Mouse (Mus musculus): ENCODE measurements around the gene Enthd1. TPM values are rescaled to one million over a fixed set of nuclear protein-coding genes. Genes with fewer than 3 reads are reported as not detected.
"Not testable (repeated sequence)": the region's sequence is repeated elsewhere in the genome, so short reads cannot be mapped to it uniquely, and the experiment has no call there.

The Enthd1 gene
- total and polyA plus RNA-seq, 2 experiments from 2014 or later, result not detected

GRCm38 (mm10) chr15:80592737-80593136, 27.8 kb upstream of the Enthd1 start:
- no peaks in the 10 kb centered on the region for H3K4me1 ChIP-seq (ENCODE audit: insufficient read depth, low read length)
- no peak for ATAC-seq (ENCODE audit: low FRiP score)
- no peak overlapping the region for H3K27ac ChIP-seq (ENCODE audit: low read depth, low read length)
- H3K9ac ChIP-seq (replicated peaks; ENCODE audit: low read length, poor library complexity, severe bottlenecking), result no peak overlapping the region
- H3K4me3 ChIP-seq (ENCODE audit: low read depth, low read length), result no peak overlapping the region
- 75% methylated on average over 6 of the region's 6 CpGs for WGBS
- no peak for TF ChIP-seq CTCF (IDR thresholded peaks at IDR 0.05)
- no peak for DNase-seq (ENCODE audit: low spot score)
- H3K4me2 ChIP-seq (ENCODE audit: low read depth, low read length, poor library complexity, severe bottlenecking), result no peak overlapping the region
- no peaks in the 10 kb centered on the region for H3K36me3 ChIP-seq (ENCODE audit: insufficient read depth, low read length)
- H3K9me3 ChIP-seq (ENCODE audit: low read length), result no peaks in the 10 kb centered on the region
- no peaks in the 10 kb centered on the region for H3K27me3 ChIP-seq (ENCODE audit: insufficient read depth, low read length)

GRCm38 (mm10) chr15:80590641-80591040, 25.7 kb upstream of the Enthd1 start:
- no peak for ATAC-seq (ENCODE audit: low FRiP score)
- 92% methylated on average over 5 of the region's 5 CpGs for WGBS
- TF ChIP-seq CTCF (IDR thresholded peaks at IDR 0.05), result no peak
- H3K9me3 ChIP-seq (ENCODE audit: low read length), result no peaks in the 10 kb centered on the region
- no peak overlapping the region for H3K9ac ChIP-seq (replicated peaks; ENCODE audit: low read length, poor library complexity, severe bottlenecking)
- no peak overlapping the region for H3K27ac ChIP-seq (ENCODE audit: low read depth, low read length)
- H3K27me3 ChIP-seq (ENCODE audit: insufficient read depth, low read length), result no peaks in the 10 kb centered on the region
- no peak overlapping the region for H3K4me2 ChIP-seq (ENCODE audit: low read depth, low read length, poor library complexity, severe bottlenecking)
- no peak overlapping the region for H3K4me3 ChIP-seq (ENCODE audit: low read depth, low read length)
- no peaks in the 10 kb centered on the region for H3K36me3 ChIP-seq (ENCODE audit: insufficient read depth, low read length)
- peaks cover 7% of the 10 kb centered on the region; the same call in 1 of the 2 replicates for H3K4me1 ChIP-seq (ENCODE audit: insufficient read depth, low read length)
- no peak for DNase-seq (ENCODE audit: low spot score)

DNA sequence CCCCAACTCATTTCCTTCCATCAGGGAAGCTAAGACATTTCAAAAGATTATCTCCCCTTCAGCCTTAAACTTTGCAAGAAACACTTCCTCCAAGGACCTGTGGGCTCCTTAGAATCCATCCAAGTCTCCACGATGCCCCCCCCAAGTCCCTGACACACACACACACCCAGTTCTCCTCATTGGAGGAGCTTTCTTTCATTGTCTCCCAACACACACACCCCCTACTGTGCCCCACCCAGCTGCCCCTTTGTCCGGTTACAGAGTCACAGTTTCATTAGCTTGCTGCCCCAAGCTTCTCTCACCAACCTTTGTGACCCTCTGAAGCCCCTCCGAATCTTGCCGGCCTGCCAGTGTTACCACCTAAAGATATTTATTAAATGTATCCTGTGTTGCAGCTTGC, 21.3 kb upstream of the Enthd1 start:
- Histone ChIP-seq H3K4me3 (ENCODE audit: low read depth, low read length) (no peak overlapping the region), H3K36me3 (ENCODE audit: insufficient read depth, low read length) (no peaks in the 10 kb centered on the region), H3K9ac (replicated peaks; ENCODE audit: low read length, poor library complexity, severe bottlenecking) (no peak overlapping the region), H3K27me3 (ENCODE audit: insufficient read depth, low read length) (no peaks in the 10 kb centered on the region), H3K4me1 (ENCODE audit: insufficient read depth, low read length) (peaks cover 7% of the 10 kb centered on the region; the same call in 1 of the 2 replicates), H3K4me2 (ENCODE audit: low read depth, low read length, poor library complexity, severe bottlenecking) (no peak overlapping the region), H3K27ac (ENCODE audit: low read depth, low read length) (no peak overlapping the region), H3K9me3 (ENCODE audit: low read length) (no peaks in the 10 kb centered on the region)
- WGBS, result 19% methylated on average over 4 of the region's 4 CpGs
- no peak for DNase-seq (ENCODE audit: low spot score)
- TF ChIP-seq CTCF (IDR thresholded peaks at IDR 0.05), result no peak
- ATAC-seq (ENCODE audit: low FRiP score), result no peak

DNA sequence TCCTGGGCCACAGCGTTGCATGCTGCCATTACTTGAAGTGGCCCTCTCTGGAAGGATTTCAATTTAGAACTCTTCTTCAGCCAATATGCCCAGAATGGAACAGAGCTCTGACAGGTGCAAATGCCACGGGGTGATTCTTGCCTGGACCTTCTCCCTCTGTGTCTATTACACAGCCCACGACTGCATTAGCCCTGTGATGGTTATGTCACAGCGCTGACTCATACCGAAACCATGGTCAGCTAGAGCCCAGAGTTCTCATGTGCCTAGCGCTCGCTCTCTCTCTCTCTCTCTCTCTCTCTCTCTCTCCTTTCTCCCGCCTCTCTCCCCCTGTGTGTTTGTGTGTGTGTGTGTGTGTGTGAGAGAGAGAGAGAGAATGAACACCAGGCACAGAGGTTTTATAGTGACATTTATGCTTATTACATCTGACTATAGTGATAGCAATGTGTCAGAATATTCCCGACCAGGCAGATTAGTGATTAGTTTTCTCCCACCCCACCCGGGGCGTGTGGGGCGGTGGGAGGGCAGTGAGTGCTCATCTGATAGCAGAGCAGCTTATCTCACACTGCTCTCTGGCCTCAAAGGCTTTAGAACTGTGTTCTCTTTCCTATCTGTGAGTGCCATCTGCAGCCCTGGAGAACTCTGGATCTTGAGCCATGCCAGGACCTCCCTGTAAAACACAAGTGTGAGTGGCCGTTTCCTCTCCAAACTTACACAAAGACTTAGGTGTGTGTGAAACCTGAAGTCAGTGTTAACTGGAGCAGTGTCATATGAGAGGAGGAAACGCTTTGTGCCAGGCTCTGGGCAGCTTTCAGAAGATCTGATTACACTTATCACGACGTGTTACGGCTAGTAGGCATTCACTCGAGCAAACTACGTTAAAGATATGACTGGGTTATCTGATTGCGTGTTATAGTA, 17.9 kb upstream of the Enthd1 start:
- Histone ChIP-seq H3K4me3 (ENCODE audit: low read depth, low read length) (no peak overlapping the region), H3K9ac (replicated peaks; ENCODE audit: low read length, poor library complexity, severe bottlenecking) (no peak overlapping the region), H3K4me2 (ENCODE audit: low read depth, low read length, poor library complexity, severe bottlenecking) (no peak overlapping the region), H3K4me1 (ENCODE audit: insufficient read depth, low read length) (peaks cover 7% of the 10 kb centered on the region; the same call in 1 of the 2 replicates), H3K27ac (ENCODE audit: low read depth, low read length) (no peak overlapping the region), H3K27me3 (ENCODE audit: insufficient read depth, low read length) (no peaks in the 10 kb centered on the region; the same call in 1 of the 2 replicates), H3K36me3 (ENCODE audit: insufficient read depth, low read length) (no peaks in the 10 kb centered on the region), H3K9me3 (ENCODE audit: low read length) (no peaks in the 10 kb centered on the region)
- 69% methylated on average over 20 of the region's 20 CpGs for WGBS
- no peak for TF ChIP-seq CTCF (IDR thresholded peaks at IDR 0.05)
- DNase-seq (ENCODE audit: low spot score) (no peak), ATAC-seq (ENCODE audit: low FRiP score) (no peak)

DNA sequence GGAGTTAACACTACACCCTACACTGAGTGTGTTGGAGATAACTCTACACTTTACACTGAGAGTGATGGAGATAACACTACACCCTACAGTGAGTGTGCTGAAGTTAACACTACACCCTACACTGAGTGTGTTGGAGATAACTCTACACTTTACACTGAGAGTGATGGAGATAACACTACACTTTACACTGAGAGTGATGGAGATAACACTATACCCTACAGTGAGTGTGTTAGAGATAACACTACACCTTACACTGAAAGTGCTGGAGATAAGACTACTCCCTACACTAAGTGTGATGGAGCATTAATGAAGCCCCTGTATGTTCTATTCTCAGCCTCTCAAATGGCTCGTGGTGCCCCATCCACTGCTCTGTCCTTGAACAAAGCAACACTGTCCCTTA, 15.6 kb upstream of the Enthd1 start:
- not testable (repeated sequence) for H3K4me2 ChIP-seq (ENCODE audit: low read depth, low read length, poor library complexity, severe bottlenecking); H3K4me1 ChIP-seq (ENCODE audit: insufficient read depth, low read length); H3K27me3 ChIP-seq (ENCODE audit: insufficient read depth, low read length); H3K4me3 ChIP-seq (ENCODE audit: low read depth, low read length); H3K9ac ChIP-seq (replicated peaks; ENCODE audit: low read length, poor library complexity, severe bottlenecking); ATAC-seq (ENCODE audit: low FRiP score); H3K36me3 ChIP-seq (ENCODE audit: insufficient read depth, low read length); H3K9me3 ChIP-seq (ENCODE audit: low read length); H3K27ac ChIP-seq (ENCODE audit: low read depth, low read length); DNase-seq (ENCODE audit: low spot score)
- WGBS, result 72% methylated on average over 1 of the region's 1 CpGs

DNA sequence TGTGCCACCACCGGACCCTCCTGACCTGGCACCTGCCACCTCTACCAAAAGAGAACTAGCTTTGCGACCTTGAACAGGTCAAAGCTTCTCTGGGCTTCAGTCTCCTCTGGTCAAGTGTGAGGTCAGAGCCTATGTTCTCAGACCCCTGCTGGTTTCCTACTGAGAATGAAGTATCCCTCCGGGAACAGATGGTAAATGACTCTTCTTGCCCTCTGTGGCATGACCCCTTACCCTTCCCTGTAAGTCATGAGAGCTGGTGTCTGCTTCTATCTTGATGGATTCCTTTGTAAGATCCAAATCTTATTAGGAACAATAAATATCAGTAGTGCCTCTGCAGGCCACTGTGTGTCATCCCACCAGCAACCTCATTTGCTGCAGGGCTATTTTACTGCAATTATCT, 14.2 kb upstream of the Enthd1 start:
- Histone ChIP-seq H3K4me3 (ENCODE audit: low read depth, low read length) (no peak overlapping the region), H3K27ac (ENCODE audit: low read depth, low read length) (no peak overlapping the region), H3K27me3 (ENCODE audit: insufficient read depth, low read length) (no peaks in the 10 kb centered on the region; the same call in 1 of the 2 replicates), H3K9me3 (ENCODE audit: low read length) (no peaks in the 10 kb centered on the region), H3K4me1 (ENCODE audit: insufficient read depth, low read length) (0 out of 2 replicates have a peak, but pooled peaks cover 2% of the 10 kb centered on the region), H3K9ac (replicated peaks; ENCODE audit: low read length, poor library complexity, severe bottlenecking) (no peak overlapping the region), H3K4me2 (ENCODE audit: low read depth, low read length, poor library complexity, severe bottlenecking) (no peak overlapping the region), H3K36me3 (ENCODE audit: insufficient read depth, low read length) (no peaks in the 10 kb centered on the region)
- 68% methylated on average over 3 of the region's 3 CpGs for WGBS
- DNase-seq (ENCODE audit: low spot score) (no peak), ATAC-seq (ENCODE audit: low FRiP score) (no peak)
- 0 out of 2 replicates have a peak, but pooled peaks have one; percentile 9 for TF ChIP-seq CTCF (IDR thresholded peaks at IDR 0.05)

Measured in midbrain, postnatal 0 days (tissue).